Mouse (Mus musculus) lung, adult 2 months (tissue): ENCODE data around the gene Ptges. TPM values are rescaled to one million over a fixed set of nuclear protein-coding genes. Genes with fewer than 3 reads are reported as not detected.

Experiments
- DNase-seq: peaks from one replicate; pipeline ENCODE4 v3.0.0; 2022
- H3K4me1 ChIP-seq: fragments of 200-500 bp; 2 replicates; pipeline ENCODE4 v1.6.1; 2011; ENCODE audit warnings: low read length; ENCODE audit not compliant: control insufficient read depth, insufficient read depth
- H3K4me3 ChIP-seq: fragments of 200-500 bp; replicated peaks from 2 replicates; pipeline ENCODE3; 2011; ENCODE audit warnings: low read depth, mild to moderate bottlenecking, control low read depth, low read length; ENCODE audit errors: extremely low read depth
- CTCF ChIP-seq: fragments of 200-500 bp; IDR thresholded peaks from 2 replicates; pipeline ENCODE4 v1.5.1; 2011; ENCODE audit warnings: mild to moderate bottlenecking, low read length, control low read depth; ENCODE audit not compliant: insufficient read depth
- POLR2A ChIP-seq: fragments of 200-500 bp; IDR thresholded peaks from 2 replicates; pipeline ENCODE4 v1.6.1; 2011; ENCODE audit warnings: low read depth, mild to moderate bottlenecking, control low read depth, low read length, borderline replicate concordance; ENCODE audit errors: extremely low read depth
- WGBS: fragments of 180-500 bp; shearing (Covaris S2); methylation state at CpG from one replicate; pipeline ENCODE4 v1.1.7; 2018; 5-methylcytosine and 5-hydroxymethylcytosine counted together
- polyA plus RNA-seq: library from polyadenylated mRNA; depleted of rRNA; stranded (reverse); fragments of >200 nt; gene quantifications from 2 replicates; pipeline ENCODE4 v1.2.3, GENCODE M21; 2012

Gene Ptges
- polyA plus RNA-seq, 1 experiment, result 42.3 TPM

- no peak overlapping the region for H3K4me3 ChIP-seq
- WGBS, result 41% methylated on average over 6 of the region's 6 CpGs
- H3K4me1 ChIP-seq, result no peaks in the 10 kb centered on the region
- no peak for TF ChIP-seq POLR2A
- no peak for TF ChIP-seq CTCF
- peak; percentile 47 for DNase-seq
Observed at GRCm38 (mm10) chr2:30901646-30902160, 28.0 kb downstream of the Ptges start.

- H3K4me1 ChIP-seq, result no peaks in the 10 kb centered on the region
- no peak for DNase-seq
- no peak for TF ChIP-seq CTCF
- TF ChIP-seq POLR2A, result no peak
- H3K4me3 ChIP-seq, result no peak overlapping the region
- 71% methylated on average over 14 of the region's 14 CpGs for WGBS
Observed at GRCm38 (mm10) chr2:30899397-30900069, 30.1 kb downstream of the Ptges start.

GRCm38 (mm10) chr2:30897291-30897690 lies 32.4 kb downstream of the Ptges start:
- DNase-seq, result no peak
- no peaks in the 10 kb centered on the region for H3K4me1 ChIP-seq
- WGBS, result 42% methylated on average over 6 of the region's 6 CpGs
- TF ChIP-seq CTCF (no peak), POLR2A (no peak)
- no peak overlapping the region for H3K4me3 ChIP-seq

- Histone ChIP-seq H3K4me3 (no peak overlapping the region), H3K4me1 (no peaks in the 10 kb centered on the region)
- WGBS, result 81% methylated on average over 7 of the region's 7 CpGs
- TF ChIP-seq CTCF (no peak), POLR2A (no peak)
- DNase-seq, result no peak
Observed at GRCm38 (mm10) chr2:30893946-30894345, 35.7 kb downstream of the Ptges start.

GRCm38 (mm10) chr2:30893399-30893798 lies 36.3 kb downstream of the Ptges start:
- WGBS, result 23% methylated on average over 6 of the region's 6 CpGs
- DNase-seq, result no peak
- H3K4me1 ChIP-seq, result no peaks in the 10 kb centered on the region
- TF ChIP-seq POLR2A, result no peak
- H3K4me3 ChIP-seq, result no peak overlapping the region

- 6% methylated on average over 3 of the region's 3 CpGs for WGBS
- H3K4me3 ChIP-seq, result no peak overlapping the region
- H3K4me1 ChIP-seq, result no peaks in the 10 kb centered on the region
- TF ChIP-seq CTCF (peak; percentile 76), POLR2A (no peak)
- DNase-seq, result peak; percentile 29
Observed at GRCm38 (mm10) chr2:30891002-30891401, 38.7 kb downstream of the Ptges start.

GRCm38 (mm10) chr2:30885453-30886163 lies 44.1 kb downstream of the Ptges start:
- no peak for TF ChIP-seq POLR2A
- TF ChIP-seq CTCF, result no peak
- 20% methylated on average over 9 of the region's 9 CpGs for WGBS
- no peak for DNase-seq

GRCm38 (mm10) chr2:30884852-30885373 lies 44.8 kb downstream of the Ptges start:
- Histone ChIP-seq H3K4me3 (no peak overlapping the region), H3K4me1 (no peaks in the 10 kb centered on the region)
- WGBS, result 98% methylated on average over 4 of the region's 4 CpGs
- no peak for TF ChIP-seq CTCF
- no peak for TF ChIP-seq POLR2A
- DNase-seq, result no peak

More at GRCm38 (mm10) chr2:30885453-30886163, 44.1 kb downstream of the Ptges start:
- H3K4me3 ChIP-seq, result no peak overlapping the region
- H3K4me1 ChIP-seq, result no peaks in the 10 kb centered on the region

- TF ChIP-seq CTCF (no peak), POLR2A (no peak)
- Histone ChIP-seq H3K4me1 (no peaks in the 10 kb centered on the region), H3K4me3 (no peak overlapping the region)
- DNase-seq, result no peak
- 69% methylated on average over 7 of the region's 7 CpGs for WGBS
Observed at GRCm38 (mm10) chr2:30881215-30881614, 48.4 kb downstream of the Ptges start.
